Mouse (Mus musculus) gastrocnemius, adult 8-10 months (tissue): ENCODE measurements around the gene Atp5j2. TPM values are rescaled to one million over a fixed set of nuclear protein-coding genes. Genes with fewer than 3 reads are reported as not detected.
"Not testable (repeated sequence)": the region's sequence is repeated elsewhere in the genome, so short reads cannot be mapped to it uniquely, and the experiment has no call there.

Experiments
- DNase-seq, 2 experiments: peaks; one replicate each; pipeline ENCODE4 v3.0.0; 2022; ENCODE audit warnings: low spot score in 2 of 2
- total RNA-seq, 4 experiments: library from RNA; stranded (reverse); gene quantifications; 2 replicates each; pipeline ENCODE4 v1.2.4; 2022

The Atp5j2 gene
- 100 to 1,000 TPM; 621 to 954 (median 825) TPM for total RNA-seq

GRCm38 (mm10) chr5:145191962-145192361 is at the start of gene Atp5j2:
Atp5j2 (minus strand) TSS chr5:145192062.
- no peak for DNase-seq

GRCm38 (mm10) chr5:145234636-145235035 is 42.8 kb upstream of the Atp5j2 start:
- no peak for DNase-seq

GRCm38 (mm10) chr5:145231893-145232411 is 40.1 kb upstream of the Atp5j2 start:
- no peak for DNase-seq

- peak; percentile 93 to 95 for DNase-seq
Measured at GRCm38 (mm10) chr5:145231367-145231871, 39.6 kb upstream of the Atp5j2 start, which contains the start of gene Zfp655. Zfp655 (plus strand) TSS chr5:145231715.

- DNase-seq, result no peak
Measured at GRCm38 (mm10) chr5:145230641-145231040, 38.8 kb upstream of the Atp5j2 start.

- DNase-seq, result not testable (repeated sequence)
Measured at GRCm38 (mm10) chr5:145229283-145229682, 37.4 kb upstream of the Atp5j2 start.

- DNase-seq, result no peak
Measured at GRCm38 (mm10) chr5:145226453-145226852, 34.6 kb upstream of the Atp5j2 start.

GRCm38 (mm10) chr5:145223395-145223794 is 31.5 kb upstream of the Atp5j2 start:
- no peak for DNase-seq

GRCm38 (mm10) chr5:145222840-145223239 is 31.0 kb upstream of the Atp5j2 start:
- DNase-seq, result no peak

- DNase-seq, result no peak
Measured at GRCm38 (mm10) chr5:145219981-145220380, 28.1 kb upstream of the Atp5j2 start.

GRCm38 (mm10) chr5:145218671-145219070 is 26.8 kb upstream of the Atp5j2 start:
- no peak for DNase-seq

GRCm38 (mm10) chr5:145218206-145218605 is 26.3 kb upstream of the Atp5j2 start:
- DNase-seq, result no peak

GRCm38 (mm10) chr5:145217746-145218145 is 25.9 kb upstream of the Atp5j2 start:
- DNase-seq, result no peak

- no peak for DNase-seq
Measured at GRCm38 (mm10) chr5:145214679-145215078, 22.8 kb upstream of the Atp5j2 start.

GRCm38 (mm10) chr5:145213505-145213904 is 21.6 kb upstream of the Atp5j2 start:
- no peak for DNase-seq

- no peak for DNase-seq
Measured at GRCm38 (mm10) chr5:145212216-145212615, 20.4 kb upstream of the Atp5j2 start.

- no peak for DNase-seq
Measured at GRCm38 (mm10) chr5:145211340-145211739, 19.5 kb upstream of the Atp5j2 start.

GRCm38 (mm10) chr5:145208391-145208790 is 16.5 kb upstream of the Atp5j2 start:
- not testable (repeated sequence) for DNase-seq

GRCm38 (mm10) chr5:145207954-145208353 is 16.1 kb upstream of the Atp5j2 start:
- no peak for DNase-seq

- DNase-seq, result no peak
Measured at GRCm38 (mm10) chr5:145207385-145207784, 15.5 kb upstream of the Atp5j2 start.

- DNase-seq, result no peak
Measured at GRCm38 (mm10) chr5:145205041-145205440, 13.2 kb upstream of the Atp5j2 start.

GRCm38 (mm10) chr5:145203936-145204691 is 12.3 kb upstream of the Atp5j2 start, which contains the start of gene Zkscan5:
Zkscan5 (plus strand) TSS chr5:145204562.
- DNase-seq, result peak; percentile 97 to 98

- DNase-seq, result no peak
Measured at GRCm38 (mm10) chr5:145202446-145202845, 10.6 kb upstream of the Atp5j2 start.
